Mouse (Mus musculus) cerebellum, adult 9-10 months (tissue): ENCODE data around the gene Plgrkt.
A peak's percentile ranks its signal among the peaks of the same experiment; 100 is the strongest.

ENCODE experiments used
- DNase-seq: peaks from one replicate; pipeline ENCODE4 v3.0.0; 2022

Plgrkt gene

GRCm38 (mm10) chr19:29379839-29380603 is 12.8 kb upstream of the Plgrkt start:
- DNase-seq = no peak

- DNase-seq = no peak
Observed at GRCm38 (mm10) chr19:29376382-29376781, 9.2 kb upstream of the Plgrkt start.

GRCm38 (mm10) chr19:29374947-29375346 is 7.8 kb upstream of the Plgrkt start:
- DNase-seq = no peak

- no peak for DNase-seq
Observed at GRCm38 (mm10) chr19:29373438-29373837, 6.2 kb upstream of the Plgrkt start.

- DNase-seq = no peak
Observed at GRCm38 (mm10) chr19:29372621-29373020, 5.4 kb upstream of the Plgrkt start.

- no peak for DNase-seq
Observed at GRCm38 (mm10) chr19:29372138-29372537, 4.9 kb upstream of the Plgrkt start.

GRCm38 (mm10) chr19:29371284-29372081 is 4.3 kb upstream of the Plgrkt start:
- no peak for DNase-seq

GRCm38 (mm10) chr19:29370545-29371283 is 3.5 kb upstream of the Plgrkt start:
- DNase-seq = no peak

GRCm38 (mm10) chr19:29370112-29370511 is 2.9 kb upstream of the Plgrkt start:
- no peak for DNase-seq

GRCm38 (mm10) chr19:29368671-29369309 is 1.6 kb upstream of the Plgrkt start:
- no peak for DNase-seq

GRCm38 (mm10) chr19:29368041-29368440 is 851 bp upstream of the Plgrkt start:
- no peak for DNase-seq

- DNase-seq = no peak
Observed at GRCm38 (mm10) chr19:29366226-29366968, 793 bp downstream of the Plgrkt start.

- DNase-seq = no peak
Observed at GRCm38 (mm10) chr19:29365105-29365504, 2.1 kb downstream of the Plgrkt start.

GRCm38 (mm10) chr19:29364076-29364475 is 3.1 kb downstream of the Plgrkt start:
- DNase-seq = no peak

- no peak for DNase-seq
Observed at GRCm38 (mm10) chr19:29363557-29363956, 3.6 kb downstream of the Plgrkt start.

- DNase-seq = no peak
Observed at GRCm38 (mm10) chr19:29362173-29362930, 4.8 kb downstream of the Plgrkt start.

- DNase-seq = peak; percentile 94
Observed at GRCm38 (mm10) chr19:29361468-29362130, 5.6 kb downstream of the Plgrkt start.

- DNase-seq = no peak
Observed at GRCm38 (mm10) chr19:29360251-29360650, 6.9 kb downstream of the Plgrkt start.

GRCm38 (mm10) chr19:29356281-29356680 is 10.9 kb downstream of the Plgrkt start:
- no peak for DNase-seq
